Mouse (Mus musculus) leukemia stem cell, adult 10-12 weeks (primary cell): Measurements from ENCODE around the gene Khdc1a. TPM values are rescaled to one million over a fixed set of nuclear protein-coding genes. Genes with fewer than 3 reads are reported as not detected.

Experiments used
- polyA plus RNA-seq: library from polyadenylated mRNA; stranded (reverse); fragments of >175 nt; gene quantifications from 2 replicates; pipeline ENCODE4 v1.2.3, GENCODE M21; 2012; ENCODE audit warnings: low replicate concordance

The Khdc1a gene
- not detected in 2 replicates for polyA plus RNA-seq

GRCm38 (mm10) chr1:21349341-21349740 is at the start of gene Khdc1a:
Gene Khdc1a (plus strand): TSS chr1:21349641.

GRCm38 (mm10) chr1:21368031-21368430 is 18.6 kb downstream of the Khdc1a start, which contains the start of gene Khdc1c:
Gene Khdc1c (plus strand): TSS chr1:21368331.

GRCm38 (mm10) chr1:21383256-21383655 is 33.8 kb downstream of the Khdc1a start, which contains the start of gene Khdc1b:
Gene Khdc1b (plus strand): TSS chr1:21383556.

Other genes starting within 250 kb of the Khdc1a start
- gene Tmem14a, start 131.1 kb upstream of the Khdc1a start, polyA plus RNA-seq: 0.41 TPM in 1 of 2 replicates, not detected in the other
- gene Gsta3, start 109.1 kb upstream of the Khdc1a start, polyA plus RNA-seq: 0.16 TPM in 1 of 2 replicates, not detected in the other
- gene Khdc1c, start 18.7 kb downstream of the Khdc1a start, polyA plus RNA-seq: not detected in 2 replicates
- not detected in 2 replicates for gene Khdc1b, start 33.9 kb downstream of the Khdc1a start, polyA plus RNA-seq